Mouse (Mus musculus) neutrophil, adult 83 days (primary cell): ENCODE results near the gene Dpysl4. TPM values are rescaled to one million over a fixed set of nuclear protein-coding genes. Genes with fewer than 3 reads are reported as not detected.

ENCODE experiments used
- total RNA-seq, 2 experiments: library from RNA; stranded (reverse); gene quantifications; one replicate each; pipeline ENCODE4 v1.2.4; 2023

Dpysl4 gene
- total RNA-seq = not detected

GRCm38 (mm10) chr7:139085629-139086194, at the start of gene Dpysl4:
Gene Dpysl4, plus strand, starts transcription at chr7:139086001.

Other genes starting within 250 kb of the Dpysl4 start
- gene Ppp2r2d, start 239.9 kb upstream of the Dpysl4 start, total RNA-seq = 10 to 100 TPM; 39.8 to 40.4 TPM
- gene Mapk1ip1, start 239.7 kb upstream of the Dpysl4 start, total RNA-seq = 10 to 100 TPM; 15.5 to 21.5 TPM
- 10 to 100 TPM in 1 of 2 experiments, 1 to 10 TPM in 1; 9.8 to 11.3 TPM for gene Bnip3, start 176.5 kb upstream of the Dpysl4 start, total RNA-seq
- not detected for gene Jakmip3, start 145.3 kb upstream of the Dpysl4 start, total RNA-seq
- gene Lrrc27, start 127.0 kb downstream of the Dpysl4 start, total RNA-seq = 1 to 10 TPM; 4.3 to 5.4 TPM
- not detected for gene Stk32c, start 127.3 kb downstream of the Dpysl4 start, total RNA-seq
- 1 to 10 TPM; 4.3 to 5.2 TPM for gene Pwwp2b, start 162.5 kb downstream of the Dpysl4 start, total RNA-seq